Mouse (Mus musculus) stomach, postnatal 0 days (tissue): ENCODE measurements around the gene Dnajb13.

Source experiments
- CTCF ChIP-seq: IDR thresholded peaks from 2 replicates; pipeline ENCODE4 v1.5.1; 2016; ENCODE audit warnings: antibody characterized with exemption, low read depth, mild to moderate bottlenecking, moderate library complexity
- EP300 ChIP-seq: optimal IDR thresholded peaks from 2 replicates; pipeline ENCODE3; 2016; ENCODE audit warnings: antibody characterized with exemption

DNA sequence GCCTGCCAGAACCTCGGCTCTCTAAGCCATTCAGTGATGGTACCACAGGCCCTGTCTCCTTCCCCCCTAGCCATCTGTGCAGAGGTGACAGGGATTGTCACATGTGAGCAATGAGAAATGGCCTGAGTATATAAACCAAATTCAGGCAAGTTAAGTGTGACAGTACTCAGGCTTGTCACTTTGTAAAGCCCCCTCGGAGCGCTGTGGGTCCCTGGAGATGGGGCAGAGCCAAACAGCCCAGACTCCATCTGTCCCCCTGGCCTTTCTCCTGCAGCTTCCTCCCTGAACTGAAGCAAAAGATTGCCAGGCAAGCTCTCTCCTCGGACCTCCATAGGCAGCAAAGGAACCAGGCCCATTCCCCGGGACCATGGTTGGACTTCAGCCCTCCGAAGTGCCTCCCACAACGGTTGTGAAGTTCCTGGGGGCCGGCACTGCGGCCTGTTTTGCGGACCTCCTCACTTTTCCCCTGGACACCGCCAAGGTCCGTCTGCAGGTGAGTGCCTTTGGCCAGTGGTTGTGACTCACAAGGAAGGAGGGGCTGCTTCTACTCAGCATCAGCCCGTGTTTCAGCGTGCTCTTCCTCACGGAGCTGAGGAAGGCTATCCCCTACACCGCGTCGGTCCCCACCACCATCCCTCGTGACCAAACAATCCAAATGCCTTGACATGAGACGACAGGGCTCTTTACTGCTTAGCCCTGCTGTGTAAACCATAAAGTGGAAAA lies 35.5 kb downstream of the Dnajb13 start:
- TF ChIP-seq CTCF (no peak), EP300 (no peak)
